9 mouse cellular contexts compared by ENCODE assay signal in the genomic region with DNA sequence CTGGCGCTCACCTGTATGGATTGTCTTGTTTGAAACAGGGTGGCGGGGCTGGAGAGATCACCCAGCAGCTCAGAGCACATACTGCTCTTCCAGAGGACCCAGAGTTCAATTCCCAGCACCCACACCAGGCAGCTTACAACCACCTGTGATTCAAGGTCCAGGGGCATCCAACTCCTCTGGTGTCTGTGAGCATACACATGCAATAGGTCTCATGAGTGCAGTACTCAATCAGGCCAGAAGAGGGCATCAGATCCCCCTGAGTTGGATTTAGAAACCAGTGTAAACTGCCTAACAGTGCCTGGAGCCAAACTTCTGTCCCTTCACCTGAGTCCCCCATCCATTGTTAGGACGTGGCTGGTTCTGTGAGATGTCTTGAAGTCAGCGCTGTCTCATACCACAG. TPM values are rescaled to one million over a fixed set of nuclear protein-coding genes. Genes with fewer than 3 reads are reported as not detected.
DNase-seq lines count a peak whose midpoint lies in the region; ATAC-seq and TF ChIP-seq lines count a peak whose summit lies in the region.
"Had no signal": no experiment of that assay in that cellular context is flagged by ENCODE, and none has a peak within 500 bp of the region (broad histone marks: within the 10 kb centered on the region; RNA-seq: fewer than 3 reads in every experiment).

No protein-coding gene starts in this region.

- TF ChIP-seq CTCF in forebrain, postnatal 0 days (IDR thresholded peaks at IDR 0.05; ENCODE audit: low read depth): peak; percentile 73

- H3K36me3 ChIP-seq in forebrain, postnatal 0 days (ENCODE audit: insufficient read depth): peaks cover 7% of the 10 kb centered on the region; the same call in 1 of the 2 replicates
- peaks cover 45% of the 10 kb centered on the region for H3K36me3 ChIP-seq in forebrain, embryonic 12.5 days (replicated peaks)
- H3K36me3 ChIP-seq in midbrain, embryonic 10.5 days: peaks cover 80% of the 10 kb centered on the region
- peaks cover 58% of the 10 kb centered on the region for H3K36me3 ChIP-seq in midbrain, embryonic 13.5 days
- peaks cover 4% of the 10 kb centered on the region; the same call in 1 of the 2 replicates for H3K36me3 ChIP-seq in neural tube, embryonic 11.5 days (ENCODE audit: control insufficient read depth, insufficient read depth, low read length)
- H3K36me3 ChIP-seq: embryonic facial prominence, embryonic 13.5 days had no signal

- 80% methylated on average over 4 of the region's 4 CpGs for WGBS in forebrain, postnatal 0 days
- WGBS in forebrain, embryonic 12.5 days: 83% methylated on average over 4 of the region's 4 CpGs
- WGBS in midbrain, embryonic 10.5 days: 85% methylated on average over 4 of the region's 4 CpGs
- 78% methylated on average over 4 of the region's 4 CpGs for WGBS in midbrain, embryonic 13.5 days
- 85% methylated on average over 4 of the region's 4 CpGs for WGBS in neural tube, embryonic 11.5 days

- no peaks in the 10 kb centered on the region for H3K9me3 ChIP-seq in forebrain, postnatal 0 days (ENCODE audit: low read length)
- no peaks in the 10 kb centered on the region for H3K9me3 ChIP-seq in forebrain, embryonic 12.5 days
- H3K9me3 ChIP-seq in midbrain, embryonic 10.5 days (replicated peaks): peaks cover 8% of the 10 kb centered on the region; the same call in 1 of the 2 replicates
- peaks cover 3% of the 10 kb centered on the region; the same call in 1 of the 2 replicates for H3K9me3 ChIP-seq in midbrain, embryonic 13.5 days
- H3K9me3 ChIP-seq in neural tube, embryonic 11.5 days (ENCODE audit: control insufficient read depth, low read length): peaks cover 3% of the 10 kb centered on the region; the same call in 1 of the 2 replicates
- H3K9me3 ChIP-seq: embryonic facial prominence, embryonic 13.5 days had no signal

- ATAC-seq in forebrain, postnatal 0 days: no peak
- ATAC-seq in forebrain, embryonic 12.5 days (ENCODE audit: low FRiP score): no peak
- no peak for ATAC-seq in midbrain, embryonic 13.5 days
- no peak for ATAC-seq in neural tube, embryonic 11.5 days (ENCODE audit: insufficient read depth, low FRiP score, low TSS enrichment)

- no peaks in the 10 kb centered on the region; the same call in 1 of the 2 replicates for H3K4me1 ChIP-seq in forebrain, postnatal 0 days (ENCODE audit: insufficient read depth)
- peaks cover 13% of the 10 kb centered on the region for H3K4me1 ChIP-seq in forebrain, embryonic 12.5 days
- peaks cover 31% of the 10 kb centered on the region for H3K4me1 ChIP-seq in midbrain, embryonic 10.5 days
- H3K4me1 ChIP-seq in midbrain, embryonic 13.5 days (replicated peaks): peaks cover 19% of the 10 kb centered on the region
- H3K4me1 ChIP-seq in neural tube, embryonic 11.5 days (ENCODE audit: control insufficient read depth, insufficient read depth, low read length): peaks cover 2% of the 10 kb centered on the region; the same call in 1 of the 2 replicates

- H3K4me3 ChIP-seq in forebrain, postnatal 0 days (ENCODE audit: low read depth, low read length): no peak overlapping the region
- H3K4me3 ChIP-seq in forebrain, embryonic 12.5 days (replicated peaks): no peak overlapping the region
- no peak overlapping the region for H3K4me3 ChIP-seq in midbrain, embryonic 10.5 days
- H3K4me3 ChIP-seq in midbrain, embryonic 13.5 days (replicated peaks): no peak overlapping the region
- H3K4me3 ChIP-seq in neural tube, embryonic 11.5 days (ENCODE audit: low read depth, low read length): no peak overlapping the region
- H3K4me3 ChIP-seq: embryonic facial prominence, embryonic 13.5 days had no signal

- H3K4me2 ChIP-seq in forebrain, postnatal 0 days (ENCODE audit: low read depth): no peak overlapping the region
- H3K4me2 ChIP-seq in forebrain, embryonic 12.5 days: no peak overlapping the region
- H3K4me2 ChIP-seq in midbrain, embryonic 13.5 days (replicated peaks): no peak overlapping the region
- H3K4me2 ChIP-seq in neural tube, embryonic 11.5 days (ENCODE audit: low read depth): no peak overlapping the region
- H3K4me2 ChIP-seq: embryonic facial prominence, embryonic 13.5 days had no signal

- no peak overlapping the region for H3K27ac ChIP-seq in forebrain, postnatal 0 days (ENCODE audit: low read depth, low read length)
- no peak overlapping the region for H3K27ac ChIP-seq in forebrain, embryonic 12.5 days
- H3K27ac ChIP-seq in midbrain, embryonic 10.5 days (replicated peaks): no peak overlapping the region
- H3K27ac ChIP-seq in midbrain, embryonic 13.5 days: no peak overlapping the region
- no peak overlapping the region for H3K27ac ChIP-seq in neural tube, embryonic 11.5 days (ENCODE audit: low read depth, low read length)
- H3K27ac ChIP-seq: embryonic facial prominence, embryonic 13.5 days had no signal

- DNase-seq in forebrain, postnatal 0 days: peak; percentile 72
- DNase-seq in midbrain, embryonic 10.5 days (ENCODE audit: low spot score): peak; percentile 63
- DNase-seq in adrenal gland, postnatal 14 days: peak; percentile 67
- DNase-seq in kidney, postnatal 10 days: peak; percentile 79
- peak; percentile 55 for DNase-seq in neural tube, embryonic 11.5 days (ENCODE audit: low spot score)
- no peak for DNase-seq in ovary, postnatal 10 days (ENCODE audit: low spot score)

- H3K27me3 ChIP-seq in forebrain, postnatal 0 days (ENCODE audit: insufficient read depth, low read length): no peaks in the 10 kb centered on the region
- 0 out of 2 replicates have a peak, but pooled peaks cover 5% of the 10 kb centered on the region for H3K27me3 ChIP-seq in forebrain, embryonic 12.5 days
- no peaks in the 10 kb centered on the region for H3K27me3 ChIP-seq in midbrain, embryonic 10.5 days (ENCODE audit: low read depth, poor library complexity, severe bottlenecking)
- no peaks in the 10 kb centered on the region for H3K27me3 ChIP-seq in midbrain, embryonic 13.5 days
- no peaks in the 10 kb centered on the region for H3K27me3 ChIP-seq in neural tube, embryonic 11.5 days (ENCODE audit: control insufficient read depth, insufficient read depth, low read length)
- H3K27me3 ChIP-seq: embryonic facial prominence, embryonic 13.5 days had no signal

- H3K9ac ChIP-seq in forebrain, postnatal 0 days: no peak overlapping the region
- no peak overlapping the region for H3K9ac ChIP-seq in forebrain, embryonic 12.5 days
- no peak overlapping the region for H3K9ac ChIP-seq in midbrain, embryonic 13.5 days (replicated peaks)
- no peak overlapping the region for H3K9ac ChIP-seq in neural tube, embryonic 11.5 days (ENCODE audit: low read length)
- H3K9ac ChIP-seq: embryonic facial prominence, embryonic 13.5 days had no signal

RNA-seq across cellular contexts. Expression of a gene that starts 7.2 kb away (rescaled TPM):
- total RNA-seq in forebrain, postnatal 0 days (2014; rRNA removed): 10.5 and 14.6 TPM in 2 replicates
- polyA plus RNA-seq in forebrain, postnatal 0 days (2015; fragmentation: Nextera tagmentation; extraction: Ambion mirVana): 7.2 and 11.8 TPM in 2 replicates
- 20.7 TPM in 2 replicates for polyA plus RNA-seq in forebrain, embryonic 12.5 days (2016; fragmentation: Nextera tagmentation; extraction: Ambion mirVana)
- 20.6 and 21.8 TPM in 2 replicates for polyA plus RNA-seq in midbrain, embryonic 10.5 days (2016; fragmentation: Nextera tagmentation; extraction: Ambion mirVana)
- 17.6 and 18.1 TPM in 2 replicates for polyA plus RNA-seq in midbrain, embryonic 13.5 days (2015; fragmentation: Nextera tagmentation; extraction: Ambion mirVana)
- total RNA-seq in adrenal gland, postnatal 14 days (2021): 0.44 and 0.45 TPM in 2 replicates
- polyA plus RNA-seq in neural tube, embryonic 11.5 days (2014; fragmentation: Nextera tagmentation; extraction: Ambion mirVana): 14.8 and 15.3 TPM in 2 replicates

RNA-seq across cellular contexts. Expression of a gene that starts 7.3 kb away (rescaled TPM):
- total RNA-seq in forebrain, postnatal 0 days (2014; rRNA removed): 133 and 153 TPM in 2 replicates
- polyA plus RNA-seq in forebrain, postnatal 0 days (2015; fragmentation: Nextera tagmentation; extraction: Ambion mirVana): 41.2 and 60.4 TPM in 2 replicates
- 28.0 and 28.1 TPM in 2 replicates for polyA plus RNA-seq in forebrain, embryonic 12.5 days (2016; fragmentation: Nextera tagmentation; extraction: Ambion mirVana)
- 27.0 and 29.6 TPM in 2 replicates for polyA plus RNA-seq in midbrain, embryonic 10.5 days (2016; fragmentation: Nextera tagmentation; extraction: Ambion mirVana)
- polyA plus RNA-seq in midbrain, embryonic 13.5 days (2015; fragmentation: Nextera tagmentation; extraction: Ambion mirVana): 50.0 and 53.1 TPM in 2 replicates
- total RNA-seq in adrenal gland, postnatal 14 days (2021): 18.1 and 18.7 TPM in 2 replicates
- polyA plus RNA-seq in neural tube, embryonic 11.5 days (2014; fragmentation: Nextera tagmentation; extraction: Ambion mirVana): 15.2 and 16.8 TPM in 2 replicates

RNA-seq across cellular contexts. Expression of a gene that starts 32.1 kb away (rescaled TPM):
- total RNA-seq in forebrain, postnatal 0 days (2014; rRNA removed): 97.3 and 135 TPM in 2 replicates
- 79.8 and 109 TPM in 2 replicates for polyA plus RNA-seq in forebrain, postnatal 0 days (2015; fragmentation: Nextera tagmentation; extraction: Ambion mirVana)
- 31.6 and 33.3 TPM in 2 replicates for polyA plus RNA-seq in forebrain, embryonic 12.5 days (2016; fragmentation: Nextera tagmentation; extraction: Ambion mirVana)
- polyA plus RNA-seq in midbrain, embryonic 10.5 days (2016; fragmentation: Nextera tagmentation; extraction: Ambion mirVana): 32.0 and 33.6 TPM in 2 replicates
- 49.9 and 50.7 TPM in 2 replicates for polyA plus RNA-seq in midbrain, embryonic 13.5 days (2015; fragmentation: Nextera tagmentation; extraction: Ambion mirVana)
- 78.3 and 81.3 TPM in 2 replicates for total RNA-seq in adrenal gland, postnatal 14 days (2021)
- polyA plus RNA-seq in neural tube, embryonic 11.5 days (2014; fragmentation: Nextera tagmentation; extraction: Ambion mirVana): 21.4 and 24.1 TPM in 2 replicates
